Mouse (Mus musculus) embryonic facial prominence, embryonic 12.5 days (tissue): ENCODE data around the gene Zfp462. TPM values are rescaled to one million over a fixed set of nuclear protein-coding genes. Genes with fewer than 3 reads are reported as not detected.

Experiments
- ATAC-seq: fragments of 200-750 bp; cut with Nextera tagmentation; 2 replicates; pipeline ENCODE4 v1.8.0; 2017; ENCODE audit not compliant: insufficient number of reproducible peaks, insufficient read depth, low FRiP score, low TSS enrichment
- H3K27ac ChIP-seq: fragments of 300-500 bp; sonication (generic); 2 replicates; pipeline ENCODE4 v1.5.1; 2016; ENCODE audit warnings: mild to moderate bottlenecking
- H3K27me3 ChIP-seq: fragments of 300-500 bp; sonication (generic); 2 replicates; pipeline ENCODE4 v1.6.1; 2016; ENCODE audit warnings: mild to moderate bottlenecking, moderate library complexity
- H3K36me3 ChIP-seq: fragments of 300-500 bp; sonication (generic); 2 replicates; pipeline ENCODE4 v1.6.1; 2016; ENCODE audit warnings: mild to moderate bottlenecking
- H3K4me1 ChIP-seq: fragments of 300-500 bp; sonication (generic); 2 replicates; pipeline ENCODE4 v1.6.1; 2016
- H3K4me2 ChIP-seq: fragments of 300-500 bp; sonication (generic); replicated peaks from 2 replicates; pipeline ENCODE4 v1.6.1; 2016; ENCODE audit warnings: mild to moderate bottlenecking, moderate library complexity
- H3K4me3 ChIP-seq: fragments of 300-500 bp; sonication (generic); 2 replicates; pipeline ENCODE4 v1.5.1; 2016; ENCODE audit warnings: mild to moderate bottlenecking
- H3K9ac ChIP-seq: fragments of 300-500 bp; sonication (generic); 2 replicates; pipeline ENCODE4 v1.6.1; 2016; ENCODE audit warnings: mild to moderate bottlenecking, moderate library complexity
- H3K9me3 ChIP-seq: fragments of 300-500 bp; sonication (generic); 2 replicates; pipeline ENCODE4 v1.6.1; 2016; ENCODE audit warnings: mild to moderate bottlenecking, moderate library complexity
- WGBS: fragments of 180-500 bp; shearing (Covaris S2); methylation state at CpG from one replicate; pipeline ENCODE4 v1.1.7; 2016; 5-methylcytosine and 5-hydroxymethylcytosine counted together
- polyA plus RNA-seq: library from polyadenylated mRNA; unstranded; fragments of >200 nt; fragmentation: Nextera tagmentation; extraction: Ambion mirVana; gene quantifications from 2 replicates; pipeline ENCODE4 v1.2.1, GENCODE M21; 2016

The Zfp462 gene
- polyA plus RNA-seq, 1 experiment from 2014 or later, result 12.2 TPM

DNA sequence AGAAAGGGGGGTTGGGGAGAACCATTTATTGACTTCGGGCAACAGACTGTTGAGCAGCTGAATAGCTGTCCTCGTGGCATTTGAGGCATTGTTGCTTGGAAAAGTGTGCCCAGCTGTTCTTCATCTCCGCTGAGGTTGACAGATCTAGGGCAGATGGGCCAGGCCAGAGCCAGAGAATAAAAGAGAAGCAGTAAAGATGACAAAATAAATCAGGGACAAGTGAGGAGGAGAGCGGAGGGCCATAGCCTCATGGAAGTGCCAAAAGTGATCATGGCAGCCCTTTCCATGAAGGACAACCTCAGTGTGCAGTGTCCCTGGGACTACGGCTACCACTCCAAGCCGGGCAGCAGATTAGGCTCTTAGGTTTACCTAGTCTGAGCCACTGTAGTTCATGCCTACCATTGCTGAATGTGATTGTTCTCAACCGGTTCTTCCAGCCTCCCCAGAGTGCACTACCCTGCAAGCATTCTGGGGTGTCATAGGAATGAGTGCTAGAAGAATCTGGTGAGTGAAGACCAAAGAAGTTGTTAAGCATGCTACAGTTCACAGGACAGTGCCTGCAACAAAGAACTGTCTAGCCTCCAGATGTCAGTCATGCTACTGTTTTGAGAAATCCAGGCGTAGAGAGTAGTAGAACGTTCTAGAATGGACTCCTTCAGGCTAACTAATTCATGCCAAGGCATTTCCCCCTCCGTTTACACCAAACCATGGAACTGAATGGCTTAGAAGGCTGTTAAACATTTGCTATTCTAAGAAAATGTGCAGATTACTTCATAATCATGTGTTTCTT, 113.0 kb downstream of the Zfp462 start:
- Histone ChIP-seq H3K36me3 (peaks cover 72% of the 10 kb centered on the region), H3K27me3 (no peaks in the 10 kb centered on the region), H3K4me1 (no peaks in the 10 kb centered on the region), H3K27ac (no peak overlapping the region), H3K4me3 (no peak overlapping the region), H3K4me2 (no peak overlapping the region), H3K9me3 (no peaks in the 10 kb centered on the region), H3K9ac (no peak overlapping the region)
- no peak for ATAC-seq
- WGBS, result 84% methylated on average over 10 of the region's 10 CpGs

DNA sequence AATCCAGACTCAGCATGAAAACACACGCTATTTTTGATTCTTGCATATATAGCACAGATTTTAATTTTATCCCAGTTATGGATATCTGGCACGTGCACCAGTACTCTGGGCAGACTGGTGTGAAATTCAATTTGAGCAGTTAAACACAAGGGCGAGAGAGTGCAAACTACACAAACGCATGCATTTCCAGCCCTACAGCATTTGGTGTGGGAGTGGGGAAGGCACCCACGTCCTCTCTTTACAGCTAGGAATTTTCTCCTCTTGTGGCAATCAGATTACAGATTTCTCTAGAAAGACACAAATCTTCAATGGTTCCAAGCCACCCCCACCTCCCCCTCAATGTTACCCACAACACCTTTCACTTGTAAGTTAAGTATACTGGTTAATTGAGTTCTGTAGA, 114.1 kb downstream of the Zfp462 start:
- H3K9ac ChIP-seq, result no peak overlapping the region
- H3K27ac ChIP-seq, result no peak overlapping the region
- H3K4me1 ChIP-seq, result no peaks in the 10 kb centered on the region
- H3K4me3 ChIP-seq, result no peak overlapping the region
- H3K36me3 ChIP-seq, result peaks cover 72% of the 10 kb centered on the region
- no peaks in the 10 kb centered on the region for H3K27me3 ChIP-seq
- H3K4me2 ChIP-seq, result no peak overlapping the region
- no peak for ATAC-seq
- 81% methylated on average over 5 of the region's 5 CpGs for WGBS
- no peaks in the 10 kb centered on the region for H3K9me3 ChIP-seq

DNA sequence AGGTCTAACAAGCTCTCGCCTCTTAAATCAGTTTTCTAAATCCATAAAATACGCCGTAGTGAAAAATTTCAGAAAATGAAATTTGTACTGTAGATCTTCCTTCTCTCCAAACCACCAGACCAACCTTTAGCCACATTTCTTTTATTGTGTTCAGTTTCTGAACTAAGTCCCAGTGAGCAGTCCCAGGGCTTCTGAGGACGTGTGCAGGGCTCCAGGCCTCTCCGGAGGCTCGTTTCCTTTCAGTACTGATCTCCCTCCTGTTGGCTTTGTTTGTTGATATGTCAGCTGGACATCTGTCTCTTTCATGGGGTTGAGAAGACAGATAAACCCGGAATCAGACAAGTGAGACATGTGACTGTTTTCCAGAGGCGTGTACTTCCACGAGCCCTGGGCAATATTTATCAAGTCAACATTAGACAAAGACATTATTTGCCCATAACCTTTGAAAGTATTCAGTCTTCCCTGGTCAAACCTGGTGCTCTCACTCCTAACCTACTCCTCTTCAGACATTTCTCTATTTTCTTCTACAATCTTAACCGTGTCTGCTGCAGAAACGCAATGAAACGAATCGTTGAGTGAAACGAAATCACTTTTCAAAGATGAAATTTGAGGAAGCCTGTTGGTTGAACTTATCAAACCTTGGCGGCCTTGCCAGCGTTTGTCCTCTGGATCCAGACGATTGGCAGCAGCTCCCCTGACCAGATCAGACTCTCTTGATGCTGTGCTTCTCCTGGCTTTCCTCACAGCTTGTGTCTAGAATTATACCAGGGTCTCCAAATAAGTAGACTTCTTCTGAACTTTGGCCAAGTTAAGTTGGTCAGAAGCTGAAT, 121.7 kb downstream of the Zfp462 start:
- Histone ChIP-seq H3K27me3 (no peaks in the 10 kb centered on the region), H3K9ac (no peak overlapping the region), H3K36me3 (peaks cover 70% of the 10 kb centered on the region), H3K4me3 (no peak overlapping the region), H3K9me3 (no peaks in the 10 kb centered on the region), H3K4me2 (no peak overlapping the region), H3K4me1 (no peaks in the 10 kb centered on the region), H3K27ac (no peak overlapping the region)
- ATAC-seq, result no peak
- WGBS, result 81% methylated on average over 17 of the region's 17 CpGs

DNA sequence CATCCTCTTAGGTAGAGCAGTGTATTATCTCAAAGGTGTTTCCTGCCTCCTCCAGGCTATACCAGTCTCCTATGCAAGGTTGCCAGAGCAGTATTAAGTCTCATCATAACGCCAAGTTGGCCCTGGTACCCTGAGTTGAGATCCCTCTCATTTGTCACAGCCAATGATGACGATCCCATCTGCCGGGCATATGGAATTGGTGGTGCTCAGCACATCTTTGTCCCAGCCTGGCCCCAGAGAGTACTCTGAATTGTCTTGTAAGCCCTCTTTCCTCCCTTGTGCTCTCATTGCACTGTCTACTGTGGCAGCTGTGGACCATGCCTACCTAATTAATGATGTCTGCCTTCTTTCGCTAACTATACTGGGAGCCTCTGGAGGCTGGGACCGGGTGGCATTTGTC, 126.7 kb downstream of the Zfp462 start:
- Histone ChIP-seq H3K9ac (no peak overlapping the region), H3K4me2 (no peak overlapping the region), H3K4me3 (no peak overlapping the region), H3K4me1 (no peaks in the 10 kb centered on the region), H3K27ac (no peak overlapping the region), H3K36me3 (peaks cover 76% of the 10 kb centered on the region), H3K9me3 (no peaks in the 10 kb centered on the region), H3K27me3 (no peaks in the 10 kb centered on the region)
- WGBS, result 85% methylated on average over 5 of the region's 5 CpGs
- ATAC-seq, result no peak

DNA sequence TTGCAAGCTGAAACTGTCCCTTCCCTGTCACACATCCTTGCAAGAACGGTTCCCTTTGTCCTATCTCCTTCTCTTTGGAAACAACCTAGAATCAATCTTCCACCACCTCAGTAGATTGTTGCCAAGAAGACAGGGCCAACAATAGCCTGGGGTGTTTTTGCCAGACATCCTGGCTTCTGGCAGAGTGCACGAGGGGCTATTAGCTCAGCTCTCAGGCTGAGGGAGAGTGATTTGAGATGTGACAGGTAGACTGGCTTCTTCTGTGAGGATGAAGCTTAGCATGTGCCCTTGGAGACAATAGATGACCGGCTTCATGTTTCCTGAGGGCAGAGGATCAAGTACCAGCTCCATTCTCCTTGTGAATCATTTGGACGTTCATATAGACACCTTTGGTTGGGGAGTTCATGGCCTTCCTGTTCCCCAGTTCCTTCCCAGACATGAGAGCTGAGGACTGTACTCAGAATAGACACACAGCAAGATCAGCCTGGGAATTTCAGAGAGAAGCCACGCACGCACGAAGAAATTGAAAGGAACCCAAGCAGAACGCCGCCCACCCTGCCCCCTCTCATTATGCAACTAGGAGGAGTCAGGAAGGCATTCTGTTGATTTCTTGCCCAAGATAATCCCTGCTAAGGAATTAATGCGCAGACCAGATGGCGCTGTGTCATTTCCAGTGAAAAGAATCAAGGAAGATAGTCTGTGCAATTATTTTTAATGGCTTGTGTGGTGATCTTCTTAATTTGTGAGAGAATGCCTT, 132.5 kb downstream of the Zfp462 start:
- ATAC-seq, result no peak

DNA sequence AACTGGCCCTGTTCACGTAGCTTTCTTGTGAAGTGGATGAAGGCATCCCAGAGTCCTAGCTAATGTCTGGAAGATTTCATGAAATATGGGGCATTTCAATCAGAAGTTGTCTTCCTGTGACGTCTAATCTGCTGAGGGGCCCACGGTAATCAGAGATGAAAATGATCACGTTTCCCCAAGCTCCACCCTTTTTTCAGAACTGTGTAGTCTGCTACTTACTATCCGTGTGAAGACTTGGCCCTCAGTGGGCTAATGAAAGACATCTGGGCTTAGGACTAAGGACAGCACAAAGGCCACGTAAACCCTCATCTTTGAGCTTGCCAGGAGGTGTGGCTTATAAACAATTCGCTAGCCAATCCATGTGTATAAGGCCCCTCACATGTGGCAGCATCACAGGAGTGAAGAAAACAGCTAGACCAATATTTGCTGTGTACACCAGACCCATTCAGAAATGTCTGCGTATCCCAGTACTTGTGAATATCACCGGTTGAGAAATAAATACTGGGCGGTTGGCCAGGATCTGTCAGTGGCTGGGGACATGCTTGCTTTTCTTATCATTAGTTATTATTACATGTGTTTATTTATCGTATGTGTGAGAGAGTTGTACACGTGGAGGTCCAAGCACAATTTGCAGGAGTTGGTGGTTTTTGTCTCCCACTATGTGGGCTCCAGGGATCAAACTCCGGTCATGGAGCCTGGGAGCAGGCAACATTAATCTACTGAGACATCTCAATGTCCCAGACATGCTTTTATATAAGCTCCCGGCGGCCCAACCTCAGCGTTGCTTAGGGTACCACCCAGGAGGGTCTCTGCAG, 133.3 kb downstream of the Zfp462 start:
- Histone ChIP-seq H3K27me3 (no peaks in the 10 kb centered on the region), H3K36me3 (peaks cover 59% of the 10 kb centered on the region), H3K27ac (no peak overlapping the region), H3K9ac (no peak overlapping the region), H3K4me1 (peaks cover 9% of the 10 kb centered on the region; the same call in 1 of the 2 replicates), H3K4me2 (no peak overlapping the region), H3K9me3 (no peaks in the 10 kb centered on the region), H3K4me3 (no peak overlapping the region)
- ATAC-seq, result no peak
- 62% methylated on average over 16 of the region's 16 CpGs for WGBS

More for the DNA sequence above, 132.5 kb downstream of the Zfp462 start:
- 59% methylated on average over 11 of the region's 11 CpGs for WGBS
- H3K4me2 ChIP-seq, result no peak overlapping the region
- 0 out of 2 replicates have a peak overlapping the region, but pooled peaks have one; percentile 32 for H3K27ac ChIP-seq
- no peaks in the 10 kb centered on the region for H3K27me3 ChIP-seq
- H3K9ac ChIP-seq, result no peak overlapping the region
- peaks cover 9% of the 10 kb centered on the region; the same call in 1 of the 2 replicates for H3K4me1 ChIP-seq
- peaks cover 65% of the 10 kb centered on the region for H3K36me3 ChIP-seq
- no peaks in the 10 kb centered on the region for H3K9me3 ChIP-seq
- H3K4me3 ChIP-seq, result no peak overlapping the region

DNA sequence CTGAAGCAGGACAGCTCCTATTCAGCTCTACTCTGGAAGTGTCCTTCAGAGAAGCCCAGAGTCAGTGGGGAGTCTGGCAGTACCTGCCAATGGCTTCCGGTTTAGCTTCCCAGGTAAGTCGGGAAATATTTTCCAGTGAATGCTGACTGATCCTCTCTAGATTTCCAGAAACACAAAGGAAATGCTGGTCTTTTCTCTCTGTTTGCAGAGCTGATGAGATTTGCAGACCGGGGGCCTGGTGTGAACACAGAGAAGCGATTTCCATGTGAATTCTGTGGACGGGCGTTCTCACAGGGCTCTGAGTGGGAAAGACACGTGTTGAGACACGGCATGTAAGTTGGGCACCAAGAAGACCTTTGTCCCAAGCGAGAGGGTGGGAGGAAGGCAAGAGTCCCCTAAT, 134.2 kb downstream of the Zfp462 start:
- 91% methylated on average over 9 of the region's 9 CpGs for WGBS
- Histone ChIP-seq H3K4me3 (no peak overlapping the region), H3K9me3 (no peaks in the 10 kb centered on the region), H3K4me1 (peaks cover 9% of the 10 kb centered on the region; the same call in 1 of the 2 replicates), H3K27me3 (no peaks in the 10 kb centered on the region), H3K4me2 (no peak overlapping the region), H3K9ac (no peak overlapping the region), H3K27ac (no peak overlapping the region), H3K36me3 (peaks cover 56% of the 10 kb centered on the region)
- no peak for ATAC-seq

DNA sequence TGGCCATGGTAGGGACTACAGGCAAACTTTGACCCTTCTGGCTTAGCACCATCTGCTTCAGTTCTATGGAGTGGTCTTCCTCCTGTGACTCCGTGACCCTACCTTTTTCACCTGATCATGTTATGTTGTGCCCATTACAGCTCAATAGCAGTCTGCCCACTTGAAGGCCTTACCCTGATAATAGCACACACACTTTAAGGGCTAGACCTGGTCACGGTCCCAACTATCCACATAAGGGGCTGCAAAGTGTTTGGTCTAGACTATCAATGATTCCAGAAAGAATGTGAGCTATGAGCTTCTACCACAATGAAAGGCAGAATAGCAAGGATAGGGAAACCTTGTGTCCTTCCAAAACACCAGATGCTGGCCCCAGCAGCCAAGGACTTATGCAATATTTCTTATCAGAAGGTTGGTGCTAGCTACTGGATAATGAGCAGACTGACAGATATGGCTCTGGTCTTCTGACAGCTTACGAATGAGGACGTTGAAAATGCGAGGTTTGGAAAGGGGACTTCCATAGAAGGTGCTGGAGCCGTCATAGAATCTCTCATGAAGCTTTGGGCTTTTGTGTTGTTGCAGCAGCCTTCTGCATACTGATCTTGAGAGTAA, 139.3 kb downstream of the Zfp462 start:
- Histone ChIP-seq H3K4me1 (no peaks in the 10 kb centered on the region), H3K36me3 (peaks cover 35% of the 10 kb centered on the region), H3K9ac (no peak overlapping the region), H3K9me3 (no peaks in the 10 kb centered on the region), H3K4me2 (no peak overlapping the region), H3K27ac (no peak overlapping the region), H3K4me3 (no peak overlapping the region), H3K27me3 (no peaks in the 10 kb centered on the region)
- WGBS, result 92% methylated on average over 6 of the region's 6 CpGs
- no peak for ATAC-seq

DNA sequence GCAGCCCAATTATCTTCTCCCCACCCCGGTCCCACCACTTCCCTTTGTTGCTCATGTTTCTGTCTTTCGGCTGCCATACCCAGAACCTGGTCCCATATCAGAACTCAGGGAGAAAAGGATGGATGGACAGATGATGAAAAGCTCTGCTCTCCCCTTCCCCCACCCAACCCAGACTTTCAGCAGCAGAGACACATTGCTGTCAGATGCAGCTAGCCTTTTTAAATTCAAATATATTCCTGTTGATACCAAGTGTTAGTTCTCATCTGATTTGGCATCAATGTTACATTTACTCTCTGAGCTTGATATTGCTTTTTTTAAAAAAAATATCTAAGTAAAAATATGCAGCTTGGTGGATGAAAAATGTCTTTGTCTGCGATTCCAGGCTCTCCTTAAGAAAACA, 143.3 kb downstream of the Zfp462 start:
- peaks cover 10% of the 10 kb centered on the region for H3K36me3 ChIP-seq
- H3K9me3 ChIP-seq, result no peaks in the 10 kb centered on the region
- no peak for ATAC-seq
- no peaks in the 10 kb centered on the region for H3K27me3 ChIP-seq
- no peaks in the 10 kb centered on the region for H3K4me1 ChIP-seq
- 85% methylated on average over 3 of the region's 3 CpGs for WGBS
- H3K4me2 ChIP-seq, result no peak overlapping the region
- H3K4me3 ChIP-seq, result no peak overlapping the region
- H3K9ac ChIP-seq, result no peak overlapping the region
- no peak overlapping the region for H3K27ac ChIP-seq

DNA sequence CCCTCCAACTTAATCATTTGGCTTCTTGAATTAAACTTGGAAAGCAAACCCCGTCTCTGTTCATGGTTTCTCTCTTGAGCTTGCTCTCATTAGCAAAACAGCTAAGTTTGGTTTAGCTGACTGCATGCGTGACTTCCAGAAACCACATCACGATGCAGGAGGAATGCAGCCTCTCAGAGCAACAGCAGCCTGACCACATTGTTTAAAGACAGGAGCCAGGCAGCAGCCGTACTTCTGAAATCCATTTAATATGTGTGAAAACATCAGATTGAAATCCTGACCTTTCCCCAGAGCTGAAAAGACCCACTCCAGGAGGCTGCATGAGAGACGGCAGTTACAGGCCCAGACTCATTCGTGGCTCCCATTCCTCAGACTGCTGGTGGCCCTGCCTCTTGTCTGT, 144.1 kb downstream of the Zfp462 start:
- no peaks in the 10 kb centered on the region for H3K4me1 ChIP-seq
- H3K9me3 ChIP-seq, result no peaks in the 10 kb centered on the region
- peaks cover 5% of the 10 kb centered on the region; the same call in 1 of the 2 replicates for H3K36me3 ChIP-seq
- no peaks in the 10 kb centered on the region for H3K27me3 ChIP-seq
- no peak overlapping the region for H3K9ac ChIP-seq
- no peak for ATAC-seq
- 0 out of 2 replicates have a peak overlapping the region, but pooled peaks have one; percentile 18 for H3K27ac ChIP-seq
- no peak overlapping the region for H3K4me2 ChIP-seq
- WGBS, result 37% methylated on average over 6 of the region's 6 CpGs
- no peak overlapping the region for H3K4me3 ChIP-seq
